Mouse (Mus musculus) heart, postnatal 0 days (tissue): ENCODE data around the gene Foxp4.

ENCODE experiments used
- CTCF ChIP-seq: IDR thresholded peaks from 2 replicates; pipeline ENCODE4 v1.5.1; 2016; ENCODE audit warnings: antibody characterized with exemption, control low read depth, low read depth
- EP300 ChIP-seq: IDR thresholded peaks from 2 replicates; pipeline ENCODE4 v1.6.1; 2016; ENCODE audit warnings: antibody characterized with exemption, low read depth

- no peak for TF ChIP-seq CTCF
- TF ChIP-seq EP300, result no peak
Observed at GRCm38 (mm10) chr17:47914676-47915219, 9.7 kb downstream of the Foxp4 start.
